Mouse (Mus musculus): ENCODE data around the gene Gm31371.
"Not testable (repeated sequence)": the region's sequence is repeated elsewhere in the genome, so short reads cannot be mapped to it uniquely, and the experiment has no call there.

Gm31371 gene

DNA sequence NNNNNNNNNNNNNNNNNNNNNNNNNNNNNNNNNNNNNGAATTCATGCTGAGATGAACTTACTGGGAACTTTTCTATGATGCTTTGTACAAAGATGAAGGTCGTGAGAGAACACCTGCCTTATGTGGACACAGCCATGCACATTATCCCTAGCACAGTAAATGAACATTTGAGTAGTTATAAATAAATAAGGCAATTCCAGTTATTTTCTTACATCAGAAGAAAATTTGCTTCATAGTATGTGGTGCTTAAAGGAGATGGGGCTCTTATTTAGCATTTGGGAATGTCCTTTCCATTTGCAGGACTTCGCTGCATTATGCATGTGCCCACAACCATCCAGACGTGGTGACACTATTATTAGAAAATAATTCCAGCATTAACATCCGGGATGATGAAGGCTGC lies at the start of gene Gm31371:
Gene Gm31371, plus strand, starts transcription at position 301 of the 400 bp plus-strand sequence.
- DNase-seq (ENCODE audit: low spot score): not testable (repeated sequence)

GRCm38 (mm10) chr8:19906425-19907055 lies 3.3 kb downstream of the Gm31371 start:
- DNase-seq (ENCODE audit: low spot score): not testable (repeated sequence)

DNA sequence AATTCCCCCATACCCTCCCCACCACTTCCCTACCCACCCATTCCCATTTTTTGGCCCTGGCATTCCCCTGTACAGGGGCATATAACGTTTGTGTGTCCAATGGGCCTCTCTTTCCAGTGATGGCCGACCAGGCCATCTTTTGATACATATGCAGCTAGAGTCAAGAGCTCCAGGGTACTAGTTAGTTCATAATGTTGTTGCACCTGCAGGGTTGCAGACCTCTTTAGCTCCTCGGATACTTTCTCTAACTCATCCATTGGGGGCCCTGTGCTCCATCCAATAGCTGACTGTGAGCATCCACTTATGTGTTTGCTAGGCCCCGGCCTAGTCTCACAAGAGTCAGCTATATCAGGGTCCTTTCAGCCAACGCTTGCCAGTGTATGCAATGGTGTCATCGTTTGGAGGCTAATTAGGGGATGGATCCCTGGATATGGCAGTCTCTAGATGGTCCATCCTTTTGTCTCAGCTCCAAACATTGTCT lies 5.7 kb downstream of the Gm31371 start:
- DNase-seq (ENCODE audit: low spot score): not testable (repeated sequence)

GRCm38 (mm10) chr8:19919086-19919485 lies 15.9 kb downstream of the Gm31371 start:
- DNase-seq (ENCODE audit: low spot score): not testable (repeated sequence)

GRCm38 (mm10) chr8:19934274-19934673 lies 31.1 kb downstream of the Gm31371 start:
- not testable (repeated sequence) for DNase-seq (ENCODE audit: low spot score)

- DNase-seq (ENCODE audit: low spot score): not testable (repeated sequence)
Observed at GRCm38 (mm10) chr8:19935541-19936030, 32.4 kb downstream of the Gm31371 start.

DNA sequence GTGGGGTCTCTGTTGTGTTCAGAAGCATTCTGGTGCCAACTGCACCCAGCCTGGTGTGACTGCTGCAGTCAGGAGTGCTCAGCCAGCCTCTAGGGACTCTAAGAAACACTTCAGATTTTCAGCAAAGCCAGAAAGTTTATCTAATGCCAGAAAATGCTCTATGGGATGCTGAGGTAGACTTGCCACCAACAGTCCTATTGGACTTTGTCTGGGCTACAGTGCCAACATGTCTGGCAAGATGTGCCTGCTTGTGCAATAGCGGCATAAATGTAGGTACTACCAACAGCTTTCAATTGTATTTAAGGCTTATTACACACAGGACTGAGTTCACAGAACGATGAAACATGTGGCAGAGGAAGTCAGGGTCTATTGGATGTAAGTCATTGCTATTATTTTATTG lies 57.7 kb downstream of the Gm31371 start:
- DNase-seq (ENCODE audit: low spot score): no peak

GRCm38 (mm10) chr8:19963766-19964165 lies 60.6 kb downstream of the Gm31371 start:
- DNase-seq (ENCODE audit: low spot score): not testable (repeated sequence)

GRCm38 (mm10) chr8:19968151-19968550 lies 65.0 kb downstream of the Gm31371 start:
- not testable (repeated sequence) for DNase-seq (ENCODE audit: low spot score)

DNA sequence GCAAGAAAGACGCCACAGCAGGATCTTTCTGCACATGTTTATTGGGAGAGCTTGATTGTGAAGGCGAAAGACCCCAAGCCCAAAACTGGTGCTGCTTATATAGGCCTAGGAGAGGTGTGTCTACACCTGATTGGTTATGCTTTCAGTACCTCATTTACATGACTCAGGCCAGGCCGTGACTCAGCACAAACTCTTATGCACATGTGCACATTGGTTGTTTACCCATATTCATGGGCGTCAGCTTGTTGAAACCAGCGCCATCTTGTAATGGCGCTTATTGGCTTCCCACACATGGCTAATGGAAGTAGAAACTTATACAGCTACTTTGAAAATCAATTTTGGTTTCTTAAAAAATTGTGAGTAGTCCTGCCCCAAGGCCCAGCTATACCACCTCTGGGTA lies 72.0 kb downstream of the Gm31371 start:
- not testable (repeated sequence) for DNase-seq (ENCODE audit: low spot score)

All from retina, embryonic 14.5 days (tissue).